Mouse (Mus musculus) layer of hippocampus, adult 9-11 months (tissue): ENCODE results near the gene Tmem43.
A peak's percentile ranks its signal among the peaks of the same experiment; 100 is the strongest.
"Not testable (repeated sequence)": the region's sequence is repeated elsewhere in the genome, so short reads cannot be mapped to it uniquely, and the experiment has no call there.

Experiments
- DNase-seq: peaks from one replicate; pipeline ENCODE4 v3.0.0; 2022

Gene Tmem43

GRCm38 (mm10) chr6:91472868-91473804 is at the start of gene Tmem43, which contains the start of gene Chchd4:
Gene Tmem43, plus strand, starts transcription at chr6:91473703.
Gene Chchd4, minus strand, starts transcription at chr6:91473546.
- peak; percentile 99 for DNase-seq

GRCm38 (mm10) chr6:91424151-91424550 is 49.4 kb upstream of the Tmem43 start:
- no peak for DNase-seq

- DNase-seq = peak; percentile 95
These were observed 32.9 kb upstream of the Tmem43 start for GRCm38 (mm10) chr6:91440474-91441144.

GRCm38 (mm10) chr6:91441145-91441662 is 32.3 kb upstream of the Tmem43 start:
- DNase-seq = no peak

GRCm38 (mm10) chr6:91445316-91445715 is 28.2 kb upstream of the Tmem43 start:
- DNase-seq = no peak

GRCm38 (mm10) chr6:91449472-91450225 is 23.9 kb upstream of the Tmem43 start:
- DNase-seq = no peak

GRCm38 (mm10) chr6:91452056-91452455 is 21.4 kb upstream of the Tmem43 start:
- DNase-seq = no peak

- DNase-seq = no peak
These were observed 19.0 kb upstream of the Tmem43 start for GRCm38 (mm10) chr6:91454546-91454945.

- no peak for DNase-seq
These were observed 14.0 kb upstream of the Tmem43 start for GRCm38 (mm10) chr6:91459471-91459870.

GRCm38 (mm10) chr6:91465756-91466155 is 7.7 kb upstream of the Tmem43 start:
- DNase-seq = no peak

GRCm38 (mm10) chr6:91467106-91467505 is 6.4 kb upstream of the Tmem43 start:
- no peak for DNase-seq

GRCm38 (mm10) chr6:91470712-91471111 is 2.8 kb upstream of the Tmem43 start:
- no peak for DNase-seq

- not testable (repeated sequence) for DNase-seq
These were observed 2.1 kb upstream of the Tmem43 start for GRCm38 (mm10) chr6:91471427-91471826.

- DNase-seq = no peak
These were observed 1.2 kb upstream of the Tmem43 start for GRCm38 (mm10) chr6:91472319-91472718.

GRCm38 (mm10) chr6:91473805-91474440 is 420 bp downstream of the Tmem43 start:
- DNase-seq = no peak

- DNase-seq = no peak
These were observed 1.1 kb downstream of the Tmem43 start for GRCm38 (mm10) chr6:91474441-91475190.

- no peak for DNase-seq
These were observed 3.0 kb downstream of the Tmem43 start for GRCm38 (mm10) chr6:91476541-91476940.

GRCm38 (mm10) chr6:91483371-91483770 is 9.9 kb downstream of the Tmem43 start:
- no peak for DNase-seq

GRCm38 (mm10) chr6:91486736-91487453 is 13.4 kb downstream of the Tmem43 start:
- DNase-seq = no peak

GRCm38 (mm10) chr6:91488496-91489212 is 15.2 kb downstream of the Tmem43 start:
- peak; percentile 51 for DNase-seq
